Mouse (Mus musculus): ENCODE measurements at regions not wholly inside any gene's neighbourhood (a gene's known extent, or its start where the extent isn't known, plus 50 kb on each side); places are given as distances from the start of the nearest gene placed in this dataset.

DNA sequence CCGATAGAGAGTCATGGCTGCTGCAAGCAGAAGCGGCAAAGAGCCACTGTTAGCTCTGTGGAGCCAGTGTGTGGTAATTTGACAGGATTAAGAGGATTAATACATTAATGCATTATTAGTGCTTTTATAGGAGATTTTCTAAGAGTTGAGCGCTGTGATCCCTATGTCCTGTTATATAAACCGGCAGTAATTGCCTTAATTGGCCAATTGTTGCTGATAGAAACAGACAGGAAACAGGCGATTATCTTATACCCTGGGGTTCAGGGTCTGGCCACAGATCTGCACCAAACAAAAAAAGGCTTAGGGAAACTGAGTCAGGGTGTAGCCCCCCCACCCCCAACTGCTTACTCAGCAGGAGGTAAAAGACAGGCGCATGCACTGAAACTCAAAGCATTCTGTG is 436.7 kb downstream of the Cdk5rap2 start:
- DNase-seq (ENCODE audit: low spot score in 2 of 2) = no peak

DNA sequence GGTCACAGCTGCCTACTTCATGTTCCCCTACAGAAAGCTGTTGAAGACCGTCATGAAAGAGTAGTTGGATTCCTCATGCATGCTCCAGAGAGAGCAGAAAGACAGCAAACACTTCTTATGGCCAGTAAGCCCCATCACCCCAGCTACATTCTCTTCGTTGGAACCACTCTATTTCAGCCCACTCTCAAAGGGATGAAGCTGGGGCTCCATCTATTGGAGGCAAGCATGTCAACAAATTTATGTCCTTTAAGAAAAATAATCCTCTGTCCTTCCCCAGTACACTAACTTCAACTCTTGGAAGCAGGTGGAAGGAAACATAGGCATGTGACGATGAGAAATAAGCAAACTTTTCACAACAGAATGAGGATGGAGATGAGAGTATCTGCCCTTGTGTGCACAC is 438.5 kb downstream of the Cdk5rap2 start:
- DNase-seq (ENCODE audit: low spot score in 2 of 2) = no peak

GRCm38 (mm10) chr4:69968424-69968823 is 441.8 kb downstream of the Cdk5rap2 start:
- no peak for DNase-seq (ENCODE audit: low spot score in 2 of 2)

Measured in right cerebral cortex, postnatal 36 days (tissue).